Mouse (Mus musculus) ES-E14 (cell line): ENCODE data around the gene Rasd1. TPM values are rescaled to one million over a fixed set of nuclear protein-coding genes. Genes with fewer than 3 reads are reported as not detected.

ENCODE experiments used
- DNase-seq: peaks from one replicate; pipeline ENCODE4 v3.0.0-alpha.2; 2013; ENCODE audit warnings: low read depth, low spot score
- H3K27ac ChIP-seq: 2 replicates; pipeline ENCODE4 v1.5.1; 2012; ENCODE audit warnings: low read depth, mild to moderate bottlenecking, low read length, moderate library complexity, mixed read lengths; ENCODE audit not compliant: poor library complexity, insufficient read depth, severe bottlenecking
- H3K36me3 ChIP-seq: 2 replicates; pipeline ENCODE4 v1.6.1; 2012; ENCODE audit warnings: mild to moderate bottlenecking, low read length, moderate library complexity, mixed read lengths; ENCODE audit not compliant: control insufficient read depth, poor library complexity, insufficient read depth, severe bottlenecking
- H3K4me1 ChIP-seq, 2 experiments: fragments of 150-350 bp in 1 of 2; sonication (generic) in 1 of 2; 2 replicates each; pipeline ENCODE4 v1.6.1; 2012; ENCODE audit warnings: low read length in 2 of 2, mild to moderate bottlenecking in 1 of 2, mixed read lengths in 1 of 2; ENCODE audit not compliant: control insufficient read depth in 2 of 2, insufficient read depth in 2 of 2, poor library complexity in 1 of 2
- H3K4me3 ChIP-seq, 2 experiments: fragments of 150-350 bp in 1 of 2; sonication (generic) in 1 of 2; 2 replicates each; pipeline ENCODE4 v1.5.1; 2012; ENCODE audit warnings: low read length in 2 of 2, low read depth in 1 of 2, mild to moderate bottlenecking in 1 of 2, mixed read lengths in 1 of 2; ENCODE audit not compliant: insufficient read depth in 1 of 2, poor library complexity in 1 of 2, severe bottlenecking in 1 of 2
- H3K9ac ChIP-seq: 2 replicates; pipeline ENCODE4 v1.6.1; 2012; ENCODE audit warnings: low read depth, mild to moderate bottlenecking, low read length, mixed read lengths; ENCODE audit not compliant: poor library complexity, insufficient read depth, severe bottlenecking
- H3K9me3 ChIP-seq: fragments of 150-350 bp; sonication (generic); 2 replicates; pipeline ENCODE4 v1.6.1; 2012; ENCODE audit warnings: low read depth, mild to moderate bottlenecking, low read length; ENCODE audit not compliant: control insufficient read depth, insufficient read depth
- CHD2 ChIP-seq: IDR thresholded peaks from 2 replicates; pipeline ENCODE4 v1.6.1; 2014; ENCODE audit warnings: mild to moderate bottlenecking, low read depth, low read length, inconsistent platforms
- HCFC1 ChIP-seq: IDR thresholded peaks from 2 replicates; pipeline ENCODE4 v1.6.1; 2012; ENCODE audit warnings: low read length, inconsistent platforms, borderline replicate concordance; ENCODE audit not compliant: insufficient read depth
- MAFK ChIP-seq: IDR thresholded peaks from 2 replicates; pipeline ENCODE4 v1.6.1; 2014; ENCODE audit warnings: mild to moderate bottlenecking, low read depth, low read length, inconsistent platforms; ENCODE audit not compliant: insufficient read depth
- ZC3H11A ChIP-seq: IDR thresholded peaks from 2 replicates; pipeline ENCODE4 v1.6.1; 2012; ENCODE audit warnings: low read depth, mild to moderate bottlenecking, inconsistent platforms, low read length, borderline replicate concordance
- ZNF384 ChIP-seq: IDR thresholded peaks from 2 replicates; pipeline ENCODE4 v1.6.1; 2012; ENCODE audit warnings: low read depth, low read length, inconsistent platforms
- in situ Hi-C, 2 experiments: fragments of 600-800 bp; cut with MboI; formaldehyde crosslinking; loops; one replicate each; pipeline ENCODE4 v1.15.1; 2025; ENCODE audit warnings: low sequenced_read_pairs in 2 of 2, inconsistent platforms in 1 of 2; ENCODE audit not compliant: unreplicated experiment in 2 of 2
- total RNA-seq: library from RNA; depleted of rRNA; stranded (reverse); fragments of 300-350 nt; gene quantifications from 2 replicates; pipeline ENCODE4 v1.2.3, GENCODE M21; 2012

The Rasd1 gene
- total RNA-seq, 1 experiment = 0.85 TPM

GRCm38 (mm10) chr11:59967765-59968164, 3.0 kb upstream of the Rasd1 start:
- Histone ChIP-seq H3K36me3 (no peaks in the 10 kb centered on the region), H3K9me3 (no peaks in the 10 kb centered on the region), H3K9ac (no peak overlapping the region), H3K4me1 (peaks cover 0 to 22% of the 10 kb centered on the region in 2 experiments; a peak in 2 of 4 replicates), H3K27ac (no peak overlapping the region), H3K4me3 (no peak overlapping the region)
- no peak for DNase-seq
- in situ Hi-C loops = no loop called here
- TF ChIP-seq HCFC1 = no peak
- TF ChIP-seq CHD2 = no peak
- no peak for TF ChIP-seq ZNF384
- TF ChIP-seq ZC3H11A = no peak
- TF ChIP-seq MAFK = no peak

GRCm38 (mm10) chr11:59966102-59966483, 1.3 kb upstream of the Rasd1 start:
- H3K4me1 ChIP-seq = peaks cover 0 to 13% of the 10 kb centered on the region in 2 experiments; a peak in 1 of 4 replicates
- H3K9me3 ChIP-seq = no peaks in the 10 kb centered on the region
- in situ Hi-C loops = no loop called here
- no peak for DNase-seq
- H3K27ac ChIP-seq = no peak overlapping the region
- H3K36me3 ChIP-seq = peaks cover 9% of the 10 kb centered on the region; the same call in 1 of the 2 replicates
- TF ChIP-seq HCFC1 = no peak
- TF ChIP-seq ZNF384 = no peak
- TF ChIP-seq ZC3H11A = no peak
- TF ChIP-seq MAFK = no peak
- TF ChIP-seq CHD2 = no peak
- no peak overlapping the region for H3K9ac ChIP-seq
- no peak overlapping the region for H3K4me3 ChIP-seq

GRCm38 (mm10) chr11:59965227-59966101, 720 bp upstream of the Rasd1 start:
- in situ Hi-C loops = no loop called here

GRCm38 (mm10) chr11:59964163-59964758, 483 bp downstream of the Rasd1 start:
- TF ChIP-seq CHD2 (no peak), ZNF384 (no peak), MAFK (no peak), ZC3H11A (0 out of 2 replicates have a peak, but pooled peaks have one; percentile 18), HCFC1 (no peak)
- no peak for DNase-seq
- Histone ChIP-seq H3K9me3 (no peaks in the 10 kb centered on the region), H3K4me3 (peak overlapping the region; percentile 64 to 83), H3K9ac (peak overlapping the region; percentile 57), H3K4me1 (peaks cover 0 to 15% of the 10 kb centered on the region in 2 experiments; a peak in 2 of 4 replicates), H3K27ac (no peak overlapping the region), H3K36me3 (peaks cover 13% of the 10 kb centered on the region; the same call in 1 of the 2 replicates)
- in situ Hi-C loops = no loop called here

More at GRCm38 (mm10) chr11:59965227-59966101, 720 bp upstream of the Rasd1 start:
- Histone ChIP-seq H3K27ac (no peak overlapping the region), H3K36me3 (peaks cover 13% of the 10 kb centered on the region; the same call in 1 of the 2 replicates), H3K9me3 (no peaks in the 10 kb centered on the region), H3K9ac (peak overlapping the region; percentile 52), H3K4me1 (peaks cover 0 to 11% of the 10 kb centered on the region in 2 experiments; a peak in 1 of 4 replicates), H3K4me3 (peak overlapping the region; percentile 64 to 83)
- TF ChIP-seq CHD2 (no peak), ZNF384 (peak; percentile 63), MAFK (no peak), ZC3H11A (0 out of 2 replicates have a peak, but pooled peaks have one; percentile 37), HCFC1 (no peak)
- DNase-seq = peak; percentile 59
